Mouse (Mus musculus): Measurements from ENCODE around the gene Foxn3. TPM values are rescaled to one million over a fixed set of nuclear protein-coding genes. Genes with fewer than 3 reads are reported as not detected.

The Foxn3 gene
- polyA plus RNA-seq, 1 experiment = 5.8 TPM

GRCm38 (mm10) chr12:99474176-99474575 lies 89.2 kb downstream of the Foxn3 start:
- H3K4me2 ChIP-seq (ENCODE audit: low read depth) = no peak overlapping the region
- no peaks in the 10 kb centered on the region for H3K36me3 ChIP-seq (ENCODE audit: control insufficient read depth, insufficient read depth)
- TF ChIP-seq E2F4 (IDR thresholded peaks at IDR 0.05; ENCODE audit: insufficient read depth) = no peak
- TF ChIP-seq MYOG (IDR thresholded peaks at IDR 0.05; ENCODE audit: control insufficient read depth in 1 of 3, insufficient read depth in 1 of 3, insufficient read length in 2 of 3, low read depth in 2 of 3) = no peak
- no peak for TF ChIP-seq USF1 (IDR thresholded peaks at IDR 0.05; ENCODE audit: low read depth)
- TF ChIP-seq CEBPB (IDR thresholded peaks at IDR 0.05; ENCODE audit: insufficient read depth, poor library complexity, severe bottlenecking) = no peak
- TF ChIP-seq POLR2A (IDR thresholded peaks at IDR 0.05; ENCODE audit: insufficient read length, low read depth) = no peak
- no peak for TF ChIP-seq SRF (IDR thresholded peaks at IDR 0.05; ENCODE audit: control insufficient read depth, insufficient read length, low read depth)
- no peak for TF ChIP-seq TCF3 (IDR thresholded peaks at IDR 0.05; ENCODE audit: insufficient read length, low read depth)
- TF ChIP-seq MAX (IDR thresholded peaks at IDR 0.05; ENCODE audit: low read depth) = no peak
- no peak for TF ChIP-seq TCF12 (IDR thresholded peaks at IDR 0.05; ENCODE audit: insufficient read depth, poor library complexity, severe bottlenecking)
- TF ChIP-seq REST (IDR thresholded peaks at IDR 0.05; ENCODE audit: insufficient read depth, insufficient read length) = no peak
- no peak for TF ChIP-seq POLR2AphosphoS2 (IDR thresholded peaks at IDR 0.05; ENCODE audit: insufficient read length, low read depth)
- no peak for TF ChIP-seq MYOD1 (IDR thresholded peaks at IDR 0.05; ENCODE audit: control insufficient read depth in 1 of 3, insufficient read length in 2 of 3, low read depth in 2 of 3)
- H3K27me3 ChIP-seq (ENCODE audit: control insufficient read depth, insufficient read depth, insufficient read length) = no peaks in the 10 kb centered on the region
- no peaks in the 10 kb centered on the region for H3K79me2 ChIP-seq (ENCODE audit: control insufficient read depth, insufficient read depth)
- H3K4me3 ChIP-seq = no peak overlapping the region
- no peak overlapping the region for H3ac ChIP-seq (ENCODE audit: control insufficient read depth, insufficient read length)

- no peak overlapping the region for H3ac ChIP-seq (ENCODE audit: control insufficient read depth, insufficient read length)
Measured at GRCm38 (mm10) chr12:99473406-99474133, 89.8 kb downstream of the Foxn3 start.

GRCm38 (mm10) chr12:99471431-99471830 lies 92.0 kb downstream of the Foxn3 start:
- H3K36me3 ChIP-seq (ENCODE audit: control insufficient read depth, insufficient read depth) = no peaks in the 10 kb centered on the region
- H3K79me2 ChIP-seq (ENCODE audit: control insufficient read depth, insufficient read depth) = no peaks in the 10 kb centered on the region
- no peak overlapping the region for H3K4me3 ChIP-seq
- no peaks in the 10 kb centered on the region for H3K27me3 ChIP-seq (ENCODE audit: control insufficient read depth, insufficient read depth, insufficient read length)
- no peak overlapping the region for H3ac ChIP-seq (ENCODE audit: control insufficient read depth, insufficient read length)
- TF ChIP-seq REST (IDR thresholded peaks at IDR 0.05; ENCODE audit: insufficient read depth, insufficient read length) (no peak), MAX (IDR thresholded peaks at IDR 0.05; ENCODE audit: low read depth) (no peak), CEBPB (IDR thresholded peaks at IDR 0.05; ENCODE audit: insufficient read depth, poor library complexity, severe bottlenecking) (no peak), USF1 (IDR thresholded peaks at IDR 0.05; ENCODE audit: low read depth) (no peak)
- H3K4me2 ChIP-seq (ENCODE audit: low read depth) = no peak overlapping the region

More at GRCm38 (mm10) chr12:99473406-99474133, 89.8 kb downstream of the Foxn3 start:
- Histone ChIP-seq H3K27me3 (ENCODE audit: control insufficient read depth, insufficient read depth, insufficient read length) (no peaks in the 10 kb centered on the region), H3K79me2 (ENCODE audit: control insufficient read depth, insufficient read depth) (no peaks in the 10 kb centered on the region), H3K4me3 (no peak overlapping the region), H3K4me2 (ENCODE audit: low read depth) (no peak overlapping the region), H3K36me3 (ENCODE audit: control insufficient read depth, insufficient read depth) (no peaks in the 10 kb centered on the region)
- TF ChIP-seq E2F4 (IDR thresholded peaks at IDR 0.05; ENCODE audit: insufficient read depth) (no peak), MYOD1 (IDR thresholded peaks at IDR 0.05; ENCODE audit: control insufficient read depth in 1 of 3, insufficient read length in 2 of 3, low read depth in 2 of 3) (no peak), MYOG (IDR thresholded peaks at IDR 0.05; ENCODE audit: control insufficient read depth in 1 of 3, insufficient read depth in 1 of 3, insufficient read length in 2 of 3, low read depth in 2 of 3) (no peak), TCF12 (IDR thresholded peaks at IDR 0.05; ENCODE audit: insufficient read depth, poor library complexity, severe bottlenecking) (no peak), USF1 (IDR thresholded peaks at IDR 0.05; ENCODE audit: low read depth) (no peak), TCF3 (IDR thresholded peaks at IDR 0.05; ENCODE audit: insufficient read length, low read depth) (no peak), CEBPB (IDR thresholded peaks at IDR 0.05; ENCODE audit: insufficient read depth, poor library complexity, severe bottlenecking) (no peak), SRF (IDR thresholded peaks at IDR 0.05; ENCODE audit: control insufficient read depth, insufficient read length, low read depth) (no peak), MAX (IDR thresholded peaks at IDR 0.05; ENCODE audit: low read depth) (no peak), POLR2A (IDR thresholded peaks at IDR 0.05; ENCODE audit: insufficient read length, low read depth) (no peak), POLR2AphosphoS2 (IDR thresholded peaks at IDR 0.05; ENCODE audit: insufficient read length, low read depth) (no peak), REST (IDR thresholded peaks at IDR 0.05; ENCODE audit: insufficient read depth, insufficient read length) (no peak)

- Histone ChIP-seq H3ac (ENCODE audit: control insufficient read depth, insufficient read length) (no peak overlapping the region), H3K36me3 (ENCODE audit: control insufficient read depth, insufficient read depth) (no peaks in the 10 kb centered on the region), H3K4me2 (ENCODE audit: low read depth) (peak overlapping the region; percentile 50), H3K27me3 (ENCODE audit: control insufficient read depth, insufficient read depth, insufficient read length) (no peaks in the 10 kb centered on the region), H3K4me3 (no peak overlapping the region), H3K79me2 (ENCODE audit: control insufficient read depth, insufficient read depth) (no peaks in the 10 kb centered on the region)
- no peak for TF ChIP-seq MYOD1 (IDR thresholded peaks at IDR 0.05; ENCODE audit: control insufficient read depth in 1 of 3, insufficient read length in 2 of 3, low read depth in 2 of 3)
- no peak for TF ChIP-seq REST (IDR thresholded peaks at IDR 0.05; ENCODE audit: insufficient read depth, insufficient read length)
- no peak for TF ChIP-seq USF1 (IDR thresholded peaks at IDR 0.05; ENCODE audit: low read depth)
- TF ChIP-seq SRF (IDR thresholded peaks at IDR 0.05; ENCODE audit: control insufficient read depth, insufficient read length, low read depth) = no peak
- TF ChIP-seq CEBPB (IDR thresholded peaks at IDR 0.05; ENCODE audit: insufficient read depth, poor library complexity, severe bottlenecking) = no peak
- TF ChIP-seq MAX (IDR thresholded peaks at IDR 0.05; ENCODE audit: low read depth) = no peak
- no peak for TF ChIP-seq POLR2A (IDR thresholded peaks at IDR 0.05; ENCODE audit: insufficient read length, low read depth)
- TF ChIP-seq MYOG (IDR thresholded peaks at IDR 0.05; ENCODE audit: control insufficient read depth in 1 of 3, insufficient read depth in 1 of 3, insufficient read length in 2 of 3, low read depth in 2 of 3) = no peak
- TF ChIP-seq POLR2AphosphoS2 (IDR thresholded peaks at IDR 0.05; ENCODE audit: insufficient read length, low read depth) = no peak
Measured at GRCm38 (mm10) chr12:99467884-99468311, 95.5 kb downstream of the Foxn3 start.

Measured in myocyte (in vitro differentiated cells).